Mouse (Mus musculus): ENCODE measurements around the gene Hcfc1. TPM values are rescaled to one million over a fixed set of nuclear protein-coding genes. Genes with fewer than 3 reads are reported as not detected.
A peak's percentile ranks its signal among the peaks of the same experiment; 100 is the strongest.

Hcfc1 gene
- total and polyA plus RNA-seq, 3 experiments = 26.3 to 37.9 (median 37.0) TPM

DNA sequence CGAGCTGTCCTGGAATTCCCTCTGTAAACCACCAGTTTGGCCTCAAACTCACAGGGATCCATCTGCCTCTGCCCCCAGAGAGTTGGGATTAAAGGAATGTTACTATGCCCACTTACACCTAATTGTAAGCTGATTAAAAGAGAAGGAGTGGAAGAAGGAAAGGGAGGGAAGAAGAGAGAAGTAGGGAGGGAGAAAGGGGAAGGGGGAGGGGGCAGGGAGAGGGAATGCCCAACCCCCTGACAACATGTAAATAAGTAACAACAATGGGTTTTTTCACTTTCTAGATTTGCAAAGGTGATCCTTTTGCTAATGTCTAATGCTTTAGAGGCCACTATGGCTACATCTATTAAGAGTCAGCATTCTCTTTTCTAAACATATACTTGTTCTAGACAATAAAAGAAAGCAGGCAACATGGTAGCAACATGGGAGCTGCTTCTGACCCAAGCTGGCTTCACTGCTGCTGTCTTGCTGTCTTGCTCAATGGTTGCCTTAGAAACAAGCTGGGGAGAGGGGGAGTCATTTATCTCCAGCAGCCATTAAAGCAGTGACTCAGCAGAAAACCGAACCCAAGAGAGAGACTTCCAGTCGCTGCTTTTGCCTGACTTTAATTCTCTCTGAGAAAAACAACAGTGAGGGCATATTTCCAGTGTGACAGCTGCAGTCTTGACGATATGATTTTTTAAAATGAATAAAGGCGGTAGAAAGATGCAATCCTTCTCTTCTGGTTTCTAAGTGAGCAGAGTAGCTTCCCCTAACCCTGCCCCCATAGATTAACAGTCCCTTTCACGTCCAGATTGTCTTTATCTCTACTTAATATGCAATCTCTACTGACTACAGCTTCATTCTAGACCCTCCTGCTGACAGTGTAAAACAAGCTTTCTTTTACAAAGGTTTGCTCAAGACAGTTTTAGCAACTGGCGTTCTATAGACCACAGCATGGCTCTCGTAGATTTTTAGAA, 33.0 kb upstream of the Hcfc1 start:
- Histone ChIP-seq H3K27ac (peak overlapping the region; percentile 18; the same call in 1 of the 2 replicates), H3K36me3 (ENCODE audit: control insufficient read depth, insufficient read depth, low read length) (no peaks in the 10 kb centered on the region), H3K27me3 (ENCODE audit: control insufficient read depth, insufficient read depth, low read length) (no peaks in the 10 kb centered on the region), H3K79me2 (replicated peaks; ENCODE audit: control insufficient read depth, insufficient read depth, low read length) (no peaks in the 10 kb centered on the region), H3K9ac (ENCODE audit: low read depth, low read length) (no peak overlapping the region), H3K4me1 (ENCODE audit: control insufficient read depth, insufficient read depth, low read length) (no peaks in the 10 kb centered on the region), H3K4me3 (no peak overlapping the region)
- no peak for TF ChIP-seq EP300 (IDR thresholded peaks at IDR 0.05; ENCODE audit: insufficient read depth, low read depth, low read length)
- TF ChIP-seq POLR2A (IDR thresholded peaks at IDR 0.05; ENCODE audit: insufficient read depth, low read depth, low read length) = no peak
- no peak for TF ChIP-seq CTCF (IDR thresholded peaks at IDR 0.05)
- intact Hi-C loops (cut with DNase I) = no loop called here
- WGBS = 31% methylated on average over 8 of the region's 8 CpGs
- peak in 1 of 2 experiments; percentile 43 for DNase-seq

DNA sequence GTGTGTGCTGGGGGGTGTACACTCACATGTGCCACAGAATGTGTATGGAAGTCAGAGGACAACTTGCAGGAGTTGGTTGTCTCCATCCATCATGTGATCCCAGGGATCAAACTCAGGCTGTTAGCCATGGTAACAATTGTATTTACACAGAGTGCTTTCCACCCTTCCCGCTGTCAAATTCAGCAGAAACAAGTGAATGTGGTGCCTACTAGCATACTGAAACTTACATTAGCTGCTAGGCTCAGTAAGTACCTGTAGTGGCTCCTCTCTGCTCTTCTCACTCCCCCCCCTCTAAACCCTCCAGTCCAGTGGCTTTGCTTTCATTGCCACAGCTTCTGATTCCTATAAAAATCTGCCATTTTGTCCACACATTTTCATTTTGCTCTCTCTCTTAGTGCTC, 11.6 kb upstream of the Hcfc1 start:
- no peaks in the 10 kb centered on the region for H3K27me3 ChIP-seq (ENCODE audit: control insufficient read depth, insufficient read depth, low read length)
- no peaks in the 10 kb centered on the region for H3K4me1 ChIP-seq (ENCODE audit: control insufficient read depth, insufficient read depth, low read length)
- no peak overlapping the region for H3K27ac ChIP-seq
- no peaks in the 10 kb centered on the region for H3K79me2 ChIP-seq (replicated peaks; ENCODE audit: control insufficient read depth, insufficient read depth, low read length)
- no peak for DNase-seq
- intact Hi-C loops (cut with DNase I) = no loop called here
- H3K4me3 ChIP-seq = no peak overlapping the region
- TF ChIP-seq POLR2A (IDR thresholded peaks at IDR 0.05; ENCODE audit: insufficient read depth, low read depth, low read length) (no peak), CTCF (IDR thresholded peaks at IDR 0.05) (no peak), EP300 (IDR thresholded peaks at IDR 0.05; ENCODE audit: insufficient read depth, low read depth, low read length) (no peak)
- no peaks in the 10 kb centered on the region for H3K36me3 ChIP-seq (ENCODE audit: control insufficient read depth, insufficient read depth, low read length)
- WGBS = 69% methylated on average over 1 of the region's 1 CpGs
- H3K9ac ChIP-seq (ENCODE audit: low read depth, low read length) = no peak overlapping the region

DNA sequence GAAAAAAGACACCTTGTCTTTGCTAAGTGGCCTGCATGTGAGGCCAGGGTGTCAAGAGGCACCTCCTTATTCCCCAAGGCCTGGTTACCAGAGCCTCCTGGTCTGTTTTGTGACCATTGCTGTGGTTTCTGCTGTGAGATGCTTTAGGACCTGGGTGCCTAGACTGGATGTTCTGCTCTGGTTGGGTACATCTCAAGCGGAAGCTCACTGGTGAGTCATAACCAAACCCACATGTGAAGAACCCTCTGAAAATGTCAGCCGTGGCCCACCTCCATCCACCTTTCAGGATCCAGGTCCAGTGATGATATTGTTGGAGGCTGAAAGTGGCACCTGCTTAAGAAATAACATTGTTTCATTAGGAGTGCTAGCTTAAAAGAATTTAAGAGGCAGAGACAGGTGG, 10.1 kb upstream of the Hcfc1 start:
- H3K4me3 ChIP-seq = no peak overlapping the region
- intact Hi-C loops (cut with DNase I) = no loop called here
- TF ChIP-seq CTCF (IDR thresholded peaks at IDR 0.05) = no peak
- TF ChIP-seq POLR2A (IDR thresholded peaks at IDR 0.05; ENCODE audit: insufficient read depth, low read depth, low read length) = no peak
- no peak for TF ChIP-seq EP300 (IDR thresholded peaks at IDR 0.05; ENCODE audit: insufficient read depth, low read depth, low read length)
- H3K27ac ChIP-seq = no peak overlapping the region
- DNase-seq = no peak
- H3K9ac ChIP-seq (ENCODE audit: low read depth, low read length) = no peak overlapping the region
- H3K36me3 ChIP-seq (ENCODE audit: control insufficient read depth, insufficient read depth, low read length) = no peaks in the 10 kb centered on the region
- no peaks in the 10 kb centered on the region for H3K27me3 ChIP-seq (ENCODE audit: control insufficient read depth, insufficient read depth, low read length)
- H3K4me1 ChIP-seq (ENCODE audit: control insufficient read depth, insufficient read depth, low read length) = no peaks in the 10 kb centered on the region
- 91% methylated on average over 2 of the region's 2 CpGs for WGBS
- H3K79me2 ChIP-seq (replicated peaks; ENCODE audit: control insufficient read depth, insufficient read depth, low read length) = no peaks in the 10 kb centered on the region

DNA sequence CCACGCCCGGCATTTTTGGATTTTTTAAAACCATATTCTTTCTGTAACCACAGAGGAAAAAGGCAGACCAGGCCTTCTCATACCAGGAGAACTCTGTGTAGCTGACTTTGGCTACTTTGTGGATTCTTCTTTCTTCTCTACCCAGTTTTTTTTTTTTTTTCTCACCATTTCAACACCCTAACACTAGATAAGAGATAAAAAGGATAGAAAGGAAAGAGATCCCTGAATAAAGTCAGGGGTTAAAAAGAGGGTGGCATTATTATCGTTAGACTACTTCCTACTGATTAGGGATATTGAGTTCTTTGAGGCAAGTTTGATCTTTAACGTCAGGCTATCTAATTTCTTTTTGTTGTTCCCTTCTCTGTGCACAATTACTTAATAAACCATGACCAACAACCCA, 6.6 kb upstream of the Hcfc1 start:
- DNase-seq = no peak
- TF ChIP-seq CTCF (IDR thresholded peaks at IDR 0.05) (no peak), POLR2A (IDR thresholded peaks at IDR 0.05; ENCODE audit: insufficient read depth, low read depth, low read length) (no peak), EP300 (IDR thresholded peaks at IDR 0.05; ENCODE audit: insufficient read depth, low read depth, low read length) (no peak)
- Histone ChIP-seq H3K4me3 (no peak overlapping the region), H3K79me2 (replicated peaks; ENCODE audit: control insufficient read depth, insufficient read depth, low read length) (no peaks in the 10 kb centered on the region), H3K27me3 (ENCODE audit: control insufficient read depth, insufficient read depth, low read length) (no peaks in the 10 kb centered on the region), H3K36me3 (ENCODE audit: control insufficient read depth, insufficient read depth, low read length) (no peaks in the 10 kb centered on the region), H3K27ac (no peak overlapping the region), H3K4me1 (ENCODE audit: control insufficient read depth, insufficient read depth, low read length) (no peaks in the 10 kb centered on the region), H3K9ac (ENCODE audit: low read depth, low read length) (no peak overlapping the region)
- WGBS = 76% methylated on average over 4 of the region's 4 CpGs
- intact Hi-C loops (cut with DNase I) = no loop called here

DNA sequence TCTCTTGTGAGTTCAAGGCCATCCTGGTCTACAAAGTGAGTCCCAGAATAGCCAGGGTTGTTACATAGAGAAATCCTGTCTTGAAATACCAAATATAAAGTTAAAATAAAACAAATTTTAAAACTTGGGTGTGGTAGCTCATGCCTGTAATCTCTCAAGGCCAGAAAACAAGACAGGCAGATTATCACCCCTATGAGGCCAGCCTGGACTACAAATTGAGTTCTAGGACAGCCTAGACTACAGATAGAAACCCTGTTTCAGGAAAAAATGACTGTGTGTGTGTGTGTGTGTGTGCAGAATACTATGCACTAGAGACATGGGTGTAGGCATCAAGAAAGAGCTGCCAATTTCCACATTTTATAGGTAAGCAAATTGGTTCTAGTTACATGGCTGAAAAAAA, 4.6 kb upstream of the Hcfc1 start:
- Histone ChIP-seq H3K4me3 (no peak overlapping the region), H3K27me3 (ENCODE audit: control insufficient read depth, insufficient read depth, low read length) (no peaks in the 10 kb centered on the region), H3K79me2 (replicated peaks; ENCODE audit: control insufficient read depth, insufficient read depth, low read length) (no peaks in the 10 kb centered on the region), H3K4me1 (ENCODE audit: control insufficient read depth, insufficient read depth, low read length) (no peaks in the 10 kb centered on the region), H3K36me3 (ENCODE audit: control insufficient read depth, insufficient read depth, low read length) (no peaks in the 10 kb centered on the region), H3K9ac (ENCODE audit: low read depth, low read length) (no peak overlapping the region), H3K27ac (no peak overlapping the region)
- intact Hi-C loops (cut with DNase I) = no loop called here
- DNase-seq = no peak
- TF ChIP-seq CTCF (IDR thresholded peaks at IDR 0.05) (no peak), EP300 (IDR thresholded peaks at IDR 0.05; ENCODE audit: insufficient read depth, low read depth, low read length) (no peak), POLR2A (IDR thresholded peaks at IDR 0.05; ENCODE audit: insufficient read depth, low read depth, low read length) (no peak)

DNA sequence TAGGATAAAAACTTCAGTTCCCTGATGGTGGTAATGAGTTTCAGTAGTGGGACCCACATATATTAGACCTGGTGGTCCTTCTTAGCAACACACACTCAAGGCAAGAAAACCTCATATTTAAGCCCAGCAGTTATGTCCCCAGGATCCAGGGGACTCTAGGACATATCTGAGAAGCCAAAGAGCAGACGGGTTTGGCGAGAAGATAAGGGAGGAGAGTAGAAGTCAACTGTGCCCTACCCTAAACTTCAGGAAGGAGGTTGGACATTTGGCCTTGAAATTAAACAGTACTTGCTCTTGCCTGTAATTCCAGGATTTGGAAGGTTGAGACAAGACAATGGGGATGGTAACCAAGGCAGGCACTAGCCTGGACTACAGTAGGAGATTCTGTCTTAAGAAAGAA, 3.6 kb upstream of the Hcfc1 start:
- Histone ChIP-seq H3K27me3 (ENCODE audit: control insufficient read depth, insufficient read depth, low read length) (no peaks in the 10 kb centered on the region), H3K9ac (ENCODE audit: low read depth, low read length) (no peak overlapping the region), H3K36me3 (ENCODE audit: control insufficient read depth, insufficient read depth, low read length) (no peaks in the 10 kb centered on the region), H3K4me1 (ENCODE audit: control insufficient read depth, insufficient read depth, low read length) (no peaks in the 10 kb centered on the region; the same call in 1 of the 2 replicates), H3K4me3 (no peak overlapping the region), H3K27ac (no peak overlapping the region), H3K79me2 (replicated peaks; ENCODE audit: control insufficient read depth, insufficient read depth, low read length) (no peaks in the 10 kb centered on the region)
- WGBS = 68% methylated on average over 2 of the region's 2 CpGs
- no peak for TF ChIP-seq EP300 (IDR thresholded peaks at IDR 0.05; ENCODE audit: insufficient read depth, low read depth, low read length)
- no peak for TF ChIP-seq CTCF (IDR thresholded peaks at IDR 0.05)
- no peak for TF ChIP-seq POLR2A (IDR thresholded peaks at IDR 0.05; ENCODE audit: insufficient read depth, low read depth, low read length)
- DNase-seq = no peak
- intact Hi-C loops (cut with DNase I) = loop anchor here (5.0 kb wide), 6 partner anchors 53 to 443 kb away; partner anchors contain the start of genes Fam3a, Idh3g, Ikbkg and Irak1
